Mouse (Mus musculus) kidney, postnatal 4 days (tissue): Measurements from ENCODE around the gene Gpr155.
A peak's percentile ranks its signal among the peaks of the same experiment; 100 is the strongest.

Source experiments
- DNase-seq, 2 experiments: peaks; one replicate each; pipeline ENCODE4 v3.0.0; 2021; ENCODE audit warnings: mixed read lengths in 2 of 2

The Gpr155 gene

GRCm38 (mm10) chr2:73317426-73317825, 68.9 kb downstream of the Gpr155 start:
- no peak for DNase-seq

GRCm38 (mm10) chr2:73314311-73314710, 72.1 kb downstream of the Gpr155 start:
- no peak for DNase-seq

DNA sequence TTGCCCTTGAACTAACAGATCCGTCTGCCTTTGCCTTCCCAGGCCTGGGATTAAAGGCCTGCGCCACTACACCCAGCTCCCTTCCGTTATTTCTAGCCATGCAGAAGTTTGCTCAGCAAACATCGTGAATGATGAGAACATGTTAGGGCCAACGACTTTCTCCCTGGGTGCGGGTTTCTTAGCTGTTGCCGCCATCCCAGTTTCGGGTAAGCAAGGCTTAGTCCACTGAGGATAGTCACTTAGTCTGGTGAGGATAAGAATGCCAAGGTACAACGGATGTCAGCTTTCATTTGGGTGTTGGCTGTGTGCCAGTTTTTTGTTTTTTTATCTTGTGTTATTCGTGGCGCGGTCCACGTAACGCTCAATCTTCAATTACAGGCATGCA, 73.3 kb downstream of the Gpr155 start:
- DNase-seq = peak; percentile 36 to 57

DNA sequence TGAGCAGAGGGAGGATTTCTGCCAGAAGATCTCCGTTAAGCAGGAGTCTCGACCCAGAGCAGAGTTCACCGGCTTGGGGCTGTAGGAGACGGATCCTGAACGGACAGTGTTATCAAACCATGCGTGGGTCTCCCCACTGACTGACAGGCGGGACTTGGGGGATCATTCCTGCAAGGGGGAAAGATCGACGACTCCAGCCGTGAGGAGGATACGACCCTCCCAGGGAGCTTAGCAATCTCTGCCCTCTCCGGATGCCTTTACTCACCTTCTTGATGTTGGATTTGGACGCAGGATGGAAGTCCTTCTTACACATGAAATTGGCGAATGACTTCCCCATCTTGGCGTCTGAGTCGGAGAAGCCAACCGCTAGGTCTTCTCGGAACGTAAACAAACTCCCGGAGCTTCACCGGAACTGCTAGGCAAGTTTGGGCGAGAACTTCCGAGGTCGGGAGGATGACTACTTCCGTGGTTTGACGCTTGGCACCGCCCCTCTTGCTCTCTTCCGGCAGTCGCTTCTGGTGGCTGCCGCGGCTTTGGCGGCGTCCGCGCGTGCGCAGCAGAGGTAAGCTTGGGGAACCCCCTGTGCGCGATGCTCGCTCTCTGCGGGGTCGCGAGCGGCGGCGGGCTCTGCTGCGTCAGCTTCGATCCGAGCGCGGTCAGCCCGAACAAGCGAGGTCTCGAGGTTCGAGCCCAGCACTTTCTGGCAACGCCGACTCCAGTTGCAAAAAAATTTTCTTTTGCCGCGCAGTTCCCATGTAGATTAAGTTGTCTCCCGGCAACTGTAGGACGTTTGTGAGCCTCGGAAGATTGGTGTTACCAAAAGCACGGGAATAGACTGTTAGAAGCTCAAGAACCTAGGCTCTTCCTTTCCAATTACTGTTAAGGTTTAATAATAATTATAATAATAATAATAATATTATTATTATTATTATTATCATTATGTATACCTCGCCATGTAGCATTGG, 73.9 kb downstream of the Gpr155 start, which contains the start of the genes Scrn3 and Cir1:
Scrn3 (plus strand) TSS at position 450 of the 965 bp plus-strand sequence.
Cir1 (minus strand) TSS at position 550 of the 965 bp plus-strand sequence.
- DNase-seq = peak; percentile 96 to 98

DNA sequence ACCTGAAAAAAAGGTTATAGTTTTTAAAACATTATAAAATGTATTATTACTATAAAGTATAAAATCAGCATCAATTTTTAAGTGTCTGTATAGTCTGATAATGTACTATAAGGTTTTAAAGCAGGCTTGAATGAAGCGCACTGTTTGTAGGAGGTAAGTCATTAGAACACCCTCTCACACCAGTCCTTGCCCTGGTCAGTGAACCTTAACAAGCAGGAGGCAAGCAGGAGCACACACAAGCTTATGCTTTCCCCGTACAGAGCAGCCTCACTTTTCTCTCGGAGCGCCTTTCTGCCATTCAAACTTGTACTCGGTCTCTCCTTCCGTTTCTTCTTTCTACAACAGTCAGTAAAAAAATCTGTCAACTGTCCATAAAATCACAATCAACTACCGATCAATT, 80.4 kb downstream of the Gpr155 start:
- DNase-seq = no peak

- no peak for DNase-seq
Observed at GRCm38 (mm10) chr2:73304506-73304905, 81.9 kb downstream of the Gpr155 start.

- no peak for DNase-seq
Observed at GRCm38 (mm10) chr2:73302722-73303121, 83.7 kb downstream of the Gpr155 start.

DNA sequence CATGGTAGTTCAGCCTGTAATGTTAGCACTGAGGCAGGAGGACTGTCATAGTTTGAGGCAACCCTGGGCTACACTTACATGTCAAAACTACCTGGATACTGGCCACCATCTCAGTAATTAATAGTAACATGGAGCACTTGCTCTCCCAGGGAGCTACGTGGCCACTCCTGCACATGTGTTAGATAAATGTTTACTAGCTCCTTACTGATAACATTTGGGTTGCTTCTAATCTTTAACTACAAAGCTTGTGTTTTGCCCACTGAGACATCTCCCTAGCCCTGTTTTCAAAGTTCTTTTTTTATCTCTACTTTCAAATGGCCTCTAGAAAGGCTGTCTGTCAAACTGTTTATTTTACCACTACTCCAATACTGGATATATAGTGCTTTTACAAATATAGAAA, 84.4 kb downstream of the Gpr155 start:
- no peak for DNase-seq

DNA sequence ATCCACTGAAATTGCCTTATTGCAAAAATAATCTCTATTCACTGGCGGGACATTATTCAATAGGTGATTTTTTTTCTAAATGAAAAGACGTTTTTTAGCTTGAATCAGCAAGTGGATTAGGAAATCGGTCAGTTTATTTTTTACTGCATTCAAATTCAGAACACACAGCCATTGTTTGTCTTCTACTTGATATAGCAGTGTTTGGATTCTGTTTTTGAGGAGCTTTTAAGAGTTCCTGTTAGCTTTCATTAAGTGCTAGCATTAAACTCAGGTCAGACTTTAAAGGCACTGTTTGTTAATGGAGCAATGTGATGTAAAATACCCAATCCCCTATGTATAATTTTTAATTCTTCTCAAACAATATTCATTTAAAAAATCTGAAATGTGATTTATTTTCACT, 87.5 kb downstream of the Gpr155 start:
- DNase-seq = no peak

GRCm38 (mm10) chr2:73298154-73298553, 88.2 kb downstream of the Gpr155 start:
- no peak for DNase-seq

DNA sequence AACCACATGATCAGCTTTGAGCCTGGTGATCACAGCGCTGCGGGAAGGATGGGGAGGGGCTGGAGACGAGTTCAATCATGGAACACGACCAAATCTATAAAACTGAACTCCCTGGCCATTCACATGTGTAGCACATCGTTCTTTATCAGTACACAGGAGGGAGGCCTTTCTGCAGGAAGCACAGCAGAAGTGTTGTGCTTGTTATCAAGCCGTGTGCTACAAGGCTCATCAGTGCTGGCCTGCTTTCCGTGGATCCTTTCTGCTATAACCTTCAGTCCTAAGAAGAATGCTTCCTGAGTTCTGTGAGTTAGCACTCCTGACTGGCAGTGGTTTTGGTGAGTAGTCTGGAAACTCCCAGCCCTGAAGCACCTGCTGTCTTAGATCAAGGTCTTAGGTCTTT, 91.3 kb downstream of the Gpr155 start:
- no peak for DNase-seq
